Mouse (Mus musculus) heart, postnatal 14 days (tissue): ENCODE data around the gene Rhbg. TPM values are rescaled to one million over a fixed set of nuclear protein-coding genes. Genes with fewer than 3 reads are reported as not detected.

Experiments
- microRNA-seq, 2 experiments: library from miRNA; unstranded; fragments of <30 nt; microRNA quantifications; one replicate each; pipeline ENCODE4 v1.2.0; 2021 to 2022
- total RNA-seq, 2 experiments: library from RNA; stranded (reverse); gene quantifications; 2 replicates each; pipeline ENCODE4 v1.2.3; 2021

Rhbg gene
- total RNA-seq, 2 experiments from 2014 or later = not detected

Small RNA genes lying within 50 kb of the gene (microRNA-seq; reads per million reads assigned to microRNA genes)
- gene Gm25641 (0 reads per million in 2 experiments), gene Mir3093 (0.54 to 63.5 reads per million in 2 experiments), gene Mir9-1 (0 reads per million in 2 experiments)

Other genes starting within 250 kb of the Rhbg start
- gene Hapln2, start 227.1 kb downstream of the Rhbg start, total RNA-seq = not detected
- 1 to 10 TPM; 6.6 to 9.0 TPM for gene Gpatch4, start 211.6 kb downstream of the Rhbg start, total RNA-seq
- gene Naxe, start 196.2 kb downstream of the Rhbg start, total RNA-seq = 10 to 100 TPM; 61.0 to 61.1 TPM
- gene Ttc24, start 176.4 kb downstream of the Rhbg start, total RNA-seq = not detected
- 1 to 10 TPM; 3.8 to 7.2 TPM for gene Iqgap3, start 172.7 kb downstream of the Rhbg start, total RNA-seq
- 100 to 1,000 TPM; 128 to 130 TPM for gene Mef2d, start 112.3 kb downstream of the Rhbg start, total RNA-seq
- under 1 TPM in 1 of 2 experiments, not detected in 1; 0.24 TPM for gene Gm38392, start 32.5 kb upstream of the Rhbg start, total RNA-seq
- gene Tsacc, start 42.3 kb upstream of the Rhbg start, total RNA-seq = 1 to 10 TPM; 4.2 to 4.3 TPM
- 100 to 1,000 TPM; 165 to 187 TPM for gene Cct3, start 42.4 kb upstream of the Rhbg start, total RNA-seq
- 10 to 100 TPM; 90.8 to 98.8 TPM for gene Glmp, start 70.3 kb upstream of the Rhbg start, total RNA-seq
- gene Tmem79, start 81.4 kb upstream of the Rhbg start, total RNA-seq = 1 to 10 TPM; 1.6 TPM
- gene Smg5, start 81.6 kb upstream of the Rhbg start, total RNA-seq = 10 to 100 TPM; 41.5 to 44.3 TPM
- under 1 TPM; 0.22 to 0.67 TPM for gene Paqr6, start 109.9 kb upstream of the Rhbg start, total RNA-seq
- gene Bglap3, start 118.0 kb upstream of the Rhbg start, total RNA-seq = not detected
- gene Bglap2, start 124.0 kb upstream of the Rhbg start, total RNA-seq = not detected
- gene Bglap, start 129.8 kb upstream of the Rhbg start, total RNA-seq = not detected
- gene Pmf1, start 155.6 kb upstream of the Rhbg start, total RNA-seq = 10 to 100 TPM; 23.9 to 25.0 TPM
- 10 to 100 TPM; 13.1 to 14.2 TPM for gene Slc25a44, start 170.4 kb upstream of the Rhbg start, total RNA-seq
- gene Sema4a, start 206.5 kb upstream of the Rhbg start, total RNA-seq = 1 to 10 TPM; 2.3 to 2.6 TPM